Mouse (Mus musculus) ES-E14 (cell line): ENCODE data around the gene Hdac7.

Source experiments
- ZC3H11A ChIP-seq: IDR thresholded peaks from 2 replicates; pipeline ENCODE4 v1.6.1; 2012; ENCODE audit warnings: low read depth, mild to moderate bottlenecking, inconsistent platforms, low read length, borderline replicate concordance
- ZNF384 ChIP-seq: IDR thresholded peaks from 2 replicates; pipeline ENCODE4 v1.6.1; 2012; ENCODE audit warnings: low read depth, low read length, inconsistent platforms

GRCm38 (mm10) chr15:97791126-97791700 lies 53.1 kb downstream of the Hdac7 start:
- TF ChIP-seq ZC3H11A: no peak
- no peak for TF ChIP-seq ZNF384
